Mouse (Mus musculus) common myeloid progenitor, adult 5-6 weeks (primary cell): ENCODE measurements at regions not wholly inside any gene's neighbourhood (a gene's known extent, or its start where the extent isn't known, plus 50 kb on each side); places are given as distances from the start of the nearest gene placed in this dataset.

Experiments used
- ATAC-seq: replicated peaks from 2 replicates; pipeline ENCODE4 v1.8.0; 2016; ENCODE audit warnings: low read depth, mild to moderate bottlenecking, moderate TSS enrichment, inconsistent platforms; ENCODE audit not compliant: poor library complexity, severe bottlenecking

- no peak for ATAC-seq
These were observed 52.6 kb upstream of the Klf14 start for GRCm38 (mm10) chr6:31011407-31012020.

GRCm38 (mm10) chr6:31016566-31016965, 57.7 kb upstream of the Klf14 start:
- no peak for ATAC-seq

- no peak for ATAC-seq
These were observed 62.9 kb upstream of the Klf14 start for GRCm38 (mm10) chr6:31021776-31022175.

GRCm38 (mm10) chr6:31029777-31030176, 70.9 kb upstream of the Klf14 start:
- ATAC-seq, result no peak

GRCm38 (mm10) chr6:31031022-31031421, 72.1 kb upstream of the Klf14 start:
- no peak for ATAC-seq

GRCm38 (mm10) chr6:31032147-31032546, 73.3 kb upstream of the Klf14 start:
- no peak for ATAC-seq

GRCm38 (mm10) chr6:31032980-31033608, 74.2 kb upstream of the Klf14 start:
- ATAC-seq, result peak; percentile 93

GRCm38 (mm10) chr6:31034796-31035195, 75.9 kb upstream of the Klf14 start:
- no peak for ATAC-seq

- ATAC-seq, result 0 out of 2 replicates have a peak, but pooled peaks have one; percentile 17
These were observed 79.0 kb upstream of the Klf14 start for GRCm38 (mm10) chr6:31037801-31038395.

GRCm38 (mm10) chr6:31038445-31038844, 79.6 kb upstream of the Klf14 start:
- ATAC-seq, result 0 out of 2 replicates have a peak, but pooled peaks have one; percentile 56

GRCm38 (mm10) chr6:31039485-31039884, 80.6 kb upstream of the Klf14 start:
- no peak for ATAC-seq

GRCm38 (mm10) chr6:31040783-31041182, 81.9 kb upstream of the Klf14 start:
- no peak for ATAC-seq

GRCm38 (mm10) chr6:31043368-31043767, 84.5 kb upstream of the Klf14 start:
- no peak for ATAC-seq

GRCm38 (mm10) chr6:31043919-31044318, 85.0 kb upstream of the Klf14 start:
- ATAC-seq, result no peak

- ATAC-seq, result no peak
These were observed 87.3 kb upstream of the Klf14 start for GRCm38 (mm10) chr6:31046197-31046596.

GRCm38 (mm10) chr6:31048920-31049576, 90.2 kb upstream of the Klf14 start:
- no peak for ATAC-seq

GRCm38 (mm10) chr6:31050831-31051230, 92.0 kb upstream of the Klf14 start:
- no peak for ATAC-seq

GRCm38 (mm10) chr6:31051771-31052170, 92.9 kb upstream of the Klf14 start:
- no peak for ATAC-seq

- ATAC-seq, result no peak
These were observed 94.1 kb upstream of the Klf14 start for GRCm38 (mm10) chr6:31053003-31053402.

- ATAC-seq, result no peak
These were observed 98.1 kb upstream of the Klf14 start for GRCm38 (mm10) chr6:31056786-31057566.
